Mouse (Mus musculus) erythroblast, embryonic 14.5 days (primary cell): Measurements from ENCODE around the gene Akap17b.

ENCODE experiments used
- GATA1 ChIP-seq: IDR thresholded peaks from 2 replicates; pipeline ENCODE4 v1.6.1; 2012; ENCODE audit warnings: low read length, inconsistent platforms, mixed read lengths
- TAL1 ChIP-seq: IDR thresholded peaks from 3 replicates; pipeline ENCODE4 v1.6.1; 2012; ENCODE audit warnings: low read length, inconsistent platforms, mixed read lengths

GRCm38 (mm10) chrX:36672708-36673107, 27.5 kb upstream of the Akap17b start:
- TF ChIP-seq TAL1 (no peak), GATA1 (no peak)
